Mouse (Mus musculus): ENCODE data around the gene Lrrc38.

DNA sequence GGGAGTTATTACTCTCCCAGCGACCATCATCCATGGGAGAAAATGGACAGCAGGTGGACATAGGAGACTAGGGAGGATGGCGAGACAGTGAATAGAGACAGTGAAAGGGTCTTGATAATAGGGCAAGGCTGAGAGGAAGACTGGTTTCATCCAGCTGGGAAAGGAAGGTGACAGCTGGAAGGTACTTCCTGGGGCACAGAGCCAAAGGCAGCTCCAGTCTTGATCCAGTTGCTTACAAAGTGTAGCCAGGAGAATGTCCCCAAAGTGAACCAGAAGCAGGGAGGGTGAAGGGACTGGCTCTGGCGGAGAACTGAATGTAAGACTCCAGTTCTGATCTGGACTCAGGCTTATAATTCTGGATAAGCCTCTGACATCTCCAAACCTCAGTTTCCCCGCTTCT is 2.7 kb downstream of the Lrrc38 start:
- no peak for TF ChIP-seq CHD2 (IDR thresholded peaks at IDR 0.05; ENCODE audit: low read depth, low read length)
- no peak for TF ChIP-seq MAFK (IDR thresholded peaks at IDR 0.05; ENCODE audit: insufficient read depth, low read depth, low read length)
- no peak for TF ChIP-seq HCFC1 (IDR thresholded peaks at IDR 0.05; ENCODE audit: borderline replicate concordance, insufficient read depth, low read length)
- no peak for TF ChIP-seq ZNF384 (IDR thresholded peaks at IDR 0.05; ENCODE audit: low read depth, low read length)
- no peak for TF ChIP-seq ZC3H11A (IDR thresholded peaks at IDR 0.05; ENCODE audit: borderline replicate concordance, low read depth, low read length)
